Mouse (Mus musculus) kidney, adult 11 months (tissue): ENCODE results near the gene Prss16.
A peak's percentile ranks its signal among the peaks of the same experiment; 100 is the strongest.

Experiments used
- DNase-seq: peaks from one replicate; pipeline ENCODE4 v3.0.0; 2022

Prss16 gene

DNA sequence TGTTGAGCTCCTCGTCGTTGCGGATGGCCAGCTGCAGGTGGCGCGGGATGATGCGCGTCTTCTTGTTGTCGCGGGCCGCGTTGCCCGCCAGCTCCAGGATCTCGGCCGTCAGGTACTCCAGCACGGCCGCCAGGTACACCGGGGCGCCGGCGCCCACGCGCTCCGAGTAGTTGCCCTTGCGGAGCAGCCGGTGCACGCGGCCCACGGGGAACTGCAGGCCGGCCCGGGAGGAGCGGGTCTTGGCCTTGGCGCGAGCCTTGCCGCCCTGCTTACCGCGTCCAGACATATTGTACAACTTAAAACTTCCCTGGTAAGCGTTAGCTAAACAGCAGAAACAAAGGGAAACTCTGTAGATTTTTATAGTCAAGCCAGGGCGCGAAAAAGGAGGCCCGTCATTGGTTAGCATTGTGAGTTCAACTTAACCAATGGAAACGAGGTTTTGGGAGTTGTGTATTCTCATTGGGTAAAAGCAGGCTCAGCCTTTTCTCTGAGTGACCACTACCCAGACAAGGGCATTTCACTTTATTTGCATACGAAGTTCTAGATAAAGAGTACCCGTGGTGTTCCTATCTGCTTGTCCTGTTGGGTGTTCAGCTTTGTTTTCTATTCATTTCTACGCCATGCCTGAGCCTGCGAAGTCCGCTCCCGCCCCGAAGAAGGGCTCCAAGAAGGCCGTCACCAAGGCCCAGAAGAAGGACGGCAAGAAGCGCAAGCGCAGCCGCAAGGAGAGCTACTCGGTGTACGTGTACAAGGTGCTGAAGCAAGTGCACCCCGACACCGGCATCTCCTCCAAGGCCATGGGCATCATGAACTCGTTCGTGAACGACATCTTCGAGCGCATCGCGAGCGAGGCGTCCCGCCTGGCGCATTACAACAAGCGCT lies 26.0 kb upstream of the Prss16 start, which contains the start of the genes Hist1h2ah and Hist1h2bk:
Hist1h2ah (minus strand) TSS at position 302 of the 882 bp plus-strand sequence.
Hist1h2bk (plus strand) TSS at position 604 of the 882 bp plus-strand sequence.
- DNase-seq: peak; percentile 82

DNA sequence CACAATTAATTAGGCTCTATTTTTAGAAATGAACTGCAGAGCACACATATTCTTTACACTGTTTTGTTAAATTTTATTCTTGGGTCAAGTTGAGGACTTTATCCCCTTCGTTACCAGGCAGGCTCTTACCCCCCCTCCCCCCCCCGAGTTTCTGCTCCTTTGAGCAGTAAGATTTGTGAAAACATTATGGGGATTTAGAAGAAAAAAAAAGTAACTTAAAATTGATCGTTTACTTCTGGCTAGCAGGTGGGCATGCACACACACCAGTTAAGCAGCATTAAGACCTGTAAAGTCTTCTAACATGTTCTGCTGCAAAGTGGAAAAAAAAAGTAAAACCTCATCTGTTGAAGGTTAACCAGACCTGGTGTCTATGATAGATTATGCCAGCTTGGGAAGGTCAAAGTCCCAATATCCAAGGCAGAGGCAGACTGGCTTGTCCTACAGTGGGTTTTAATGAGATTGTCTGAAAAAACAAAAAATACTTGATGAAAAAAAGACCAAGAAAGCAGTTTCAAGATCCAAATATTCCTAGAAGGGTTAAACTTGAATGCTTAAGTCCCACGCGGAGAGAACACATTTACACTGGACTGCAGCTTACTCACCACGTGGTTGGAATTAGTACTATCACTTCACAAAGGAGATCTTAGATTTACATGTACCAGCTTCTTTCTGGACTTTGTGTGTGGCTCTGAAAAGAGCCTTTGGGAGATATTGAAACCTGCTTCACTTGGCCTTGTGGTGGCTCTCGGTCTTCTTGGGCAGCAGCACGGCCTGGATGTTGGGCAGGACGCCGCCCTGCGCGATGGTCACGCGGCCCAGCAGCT lies 25.1 kb upstream of the Prss16 start:
- DNase-seq: peak; percentile 61

DNA sequence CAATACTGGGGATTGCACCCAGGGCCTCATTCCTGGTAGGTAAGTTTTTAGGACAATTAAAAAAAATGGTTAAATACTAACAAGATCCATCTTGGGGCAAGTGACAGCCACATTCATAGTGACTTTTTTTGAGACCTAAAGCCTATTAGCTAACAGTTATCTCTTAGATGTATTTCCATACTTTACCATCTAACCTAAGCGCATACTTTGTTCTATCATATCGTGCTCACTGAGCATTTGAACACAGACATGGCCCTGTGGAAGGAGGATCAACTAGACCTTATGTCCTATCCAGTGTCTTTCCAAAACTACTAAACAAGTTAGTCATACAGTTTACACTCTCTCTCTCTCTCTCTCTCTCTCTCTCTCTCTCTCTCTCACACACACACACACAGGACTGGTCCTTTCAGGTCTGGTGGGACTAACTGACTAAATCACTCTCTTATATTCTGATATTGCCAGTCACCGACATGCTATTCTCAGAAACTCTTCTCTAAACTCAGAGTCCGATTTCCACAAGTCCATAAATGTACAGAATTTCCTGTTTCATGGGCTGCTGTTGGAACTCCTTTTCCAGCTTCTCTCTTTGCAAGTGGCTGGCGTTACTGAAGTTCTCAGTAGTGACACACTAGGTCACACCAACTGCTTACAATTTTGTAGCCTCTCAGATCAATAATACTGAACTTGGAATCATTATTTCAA lies 24.4 kb upstream of the Prss16 start:
- no peak for DNase-seq

DNA sequence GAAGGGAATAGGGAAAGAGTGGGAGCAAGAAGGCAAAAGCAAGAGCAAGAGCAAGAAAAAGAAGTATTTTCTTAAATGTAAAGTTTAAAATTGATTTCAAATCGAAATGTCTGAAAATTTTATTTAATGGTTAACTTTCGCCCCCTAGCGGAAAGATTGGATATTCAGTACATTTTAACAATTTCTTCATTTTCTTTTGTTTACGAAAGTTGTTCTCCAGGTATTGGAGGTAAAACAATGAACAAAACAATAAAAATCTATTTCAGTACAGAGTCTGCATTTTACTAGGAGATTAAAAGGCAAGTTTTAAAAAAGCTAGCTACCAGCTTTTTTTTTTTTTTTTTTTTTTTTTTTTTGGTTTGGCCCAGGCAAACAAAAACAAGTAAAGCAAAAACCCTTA lies 21.0 kb upstream of the Prss16 start:
- DNase-seq: no peak

DNA sequence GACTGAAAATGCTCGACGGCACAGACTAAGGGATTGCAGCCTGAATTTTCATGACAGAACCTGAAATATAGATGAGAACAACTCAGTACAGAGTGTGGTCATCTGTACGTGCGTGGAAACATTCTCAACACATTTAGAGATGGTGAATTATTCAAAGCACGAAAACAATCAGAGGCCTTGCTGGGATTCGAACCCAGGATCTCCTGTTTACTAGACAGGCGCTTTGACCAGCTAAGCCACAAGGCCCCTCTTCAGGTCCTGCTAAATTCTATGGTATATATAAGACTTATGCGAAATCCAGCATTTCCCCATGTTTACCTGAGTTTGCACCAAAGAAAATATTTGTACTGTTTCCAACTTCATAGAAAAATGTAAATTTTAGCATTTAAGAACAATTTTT lies 20.4 kb upstream of the Prss16 start:
- DNase-seq: no peak

DNA sequence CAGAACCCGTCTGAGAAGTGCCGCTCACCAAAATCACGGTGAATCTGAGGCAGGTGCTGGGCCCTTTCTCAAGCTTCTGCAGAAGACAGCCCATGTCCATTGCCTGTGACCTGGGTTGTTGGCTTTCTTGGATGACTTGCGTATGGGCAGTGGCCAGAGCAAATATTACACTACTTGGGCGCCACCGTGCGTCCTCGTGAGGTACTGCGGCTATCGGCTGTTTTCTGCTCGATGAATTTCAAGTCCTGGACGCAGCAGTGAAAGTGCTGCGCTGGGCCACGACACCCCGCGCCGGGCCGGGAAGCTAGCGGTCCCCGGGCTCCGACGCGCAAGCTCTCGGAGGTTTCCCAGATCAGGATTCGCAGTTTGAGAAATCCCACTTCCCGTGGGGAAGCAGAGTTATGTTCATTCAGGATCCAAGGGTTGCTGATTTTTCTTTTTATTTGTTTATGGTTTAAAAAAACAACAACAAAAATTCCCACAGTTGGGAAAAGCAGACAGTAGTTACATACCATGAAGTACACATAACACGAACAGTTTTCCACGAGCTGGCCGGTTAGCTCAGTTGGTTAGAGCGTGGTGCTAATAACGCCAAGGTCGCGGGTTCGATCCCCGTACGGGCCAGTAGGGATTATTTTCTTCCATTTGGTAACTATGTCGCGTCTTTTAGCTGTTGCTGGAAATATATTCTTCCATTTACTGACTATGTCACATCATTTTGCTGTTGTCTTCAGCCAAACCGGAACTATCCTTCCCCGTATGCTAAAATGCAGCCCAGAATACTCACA lies 19.3 kb upstream of the Prss16 start:
- DNase-seq: peak; percentile 93

DNA sequence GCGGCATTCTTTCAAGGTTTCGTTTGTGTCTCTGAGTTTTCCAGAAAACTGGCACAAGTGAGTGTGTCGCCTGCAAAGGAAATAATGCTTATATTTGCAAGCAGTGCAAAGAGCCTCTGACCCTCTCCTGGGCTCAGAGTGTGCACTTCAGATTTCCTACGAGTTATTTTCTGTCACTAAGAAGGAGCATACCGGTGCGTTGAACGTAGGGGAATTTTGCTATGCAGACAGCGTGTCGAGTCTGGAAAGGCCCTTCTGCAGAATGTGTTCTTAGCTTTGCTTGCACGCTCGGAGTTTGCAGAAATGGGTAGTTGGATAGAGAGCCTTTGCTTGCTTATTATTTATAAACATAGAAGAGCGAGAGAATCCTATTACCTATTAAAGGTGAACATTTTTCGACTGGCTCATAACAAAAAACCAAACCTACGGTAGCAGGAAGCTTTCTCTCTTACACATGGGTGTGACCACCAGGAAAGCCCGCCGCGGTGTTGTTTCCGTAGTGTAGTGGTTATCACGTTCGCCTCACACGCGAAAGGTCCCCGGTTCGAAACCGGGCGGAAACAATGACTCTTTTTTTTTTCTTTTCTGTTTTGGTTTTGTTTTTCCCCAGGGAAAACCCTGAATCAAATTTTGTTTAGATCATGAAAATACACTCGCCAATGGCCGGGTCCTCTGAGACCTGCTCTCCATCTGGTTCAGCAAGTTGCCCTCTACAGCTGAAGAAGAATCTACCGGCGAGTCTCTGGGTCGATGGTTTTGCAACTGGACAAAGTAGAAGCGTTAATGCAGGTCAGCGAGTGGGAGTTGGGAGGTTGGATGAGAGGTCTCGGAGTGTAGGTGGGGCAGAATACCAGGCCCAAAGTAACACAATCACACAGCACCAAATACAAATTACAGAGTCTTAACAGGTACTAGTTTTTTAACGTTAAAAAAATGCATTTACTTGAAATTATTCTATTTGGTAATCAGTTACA lies 16.8 kb upstream of the Prss16 start:
- DNase-seq: peak; percentile 49

DNA sequence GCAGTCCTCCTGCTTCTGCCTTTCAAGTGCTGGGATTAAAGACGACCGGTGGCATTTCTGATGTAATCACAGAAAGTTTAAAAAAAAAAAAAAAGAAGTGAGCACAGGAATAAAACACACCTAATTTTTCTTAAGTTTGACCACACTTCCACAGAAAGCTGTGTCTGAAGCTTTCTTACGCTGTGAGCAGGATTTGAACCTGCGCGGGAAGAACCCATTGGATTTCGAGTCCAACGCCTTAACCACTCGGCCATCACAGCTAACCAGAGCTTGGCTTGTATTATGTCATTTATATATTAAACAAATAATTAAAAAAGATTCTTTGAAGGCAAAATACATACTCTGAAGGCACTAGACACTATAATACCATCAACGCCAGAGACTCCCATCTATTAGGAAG lies 12.7 kb upstream of the Prss16 start:
- DNase-seq: peak; percentile 59

DNA sequence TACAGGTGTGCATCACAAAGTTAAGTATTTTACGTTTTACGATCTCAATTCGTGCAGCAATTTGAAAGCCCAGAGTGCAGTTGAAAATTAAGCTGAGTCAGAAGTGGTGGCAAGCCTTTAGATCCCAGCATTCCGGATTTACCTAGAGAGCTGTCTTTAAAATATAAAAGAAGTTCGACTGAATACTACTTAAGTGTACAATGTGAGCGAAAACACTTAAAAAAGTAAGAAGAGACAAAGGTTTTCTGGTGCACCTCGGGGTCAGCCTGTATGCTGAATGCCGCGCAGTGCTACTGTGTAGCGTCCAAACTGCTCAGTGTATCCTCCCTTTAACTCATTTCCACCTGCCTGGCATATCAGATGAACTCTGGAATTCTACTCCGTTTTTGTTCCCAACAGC lies 12.0 kb upstream of the Prss16 start:
- no peak for DNase-seq

DNA sequence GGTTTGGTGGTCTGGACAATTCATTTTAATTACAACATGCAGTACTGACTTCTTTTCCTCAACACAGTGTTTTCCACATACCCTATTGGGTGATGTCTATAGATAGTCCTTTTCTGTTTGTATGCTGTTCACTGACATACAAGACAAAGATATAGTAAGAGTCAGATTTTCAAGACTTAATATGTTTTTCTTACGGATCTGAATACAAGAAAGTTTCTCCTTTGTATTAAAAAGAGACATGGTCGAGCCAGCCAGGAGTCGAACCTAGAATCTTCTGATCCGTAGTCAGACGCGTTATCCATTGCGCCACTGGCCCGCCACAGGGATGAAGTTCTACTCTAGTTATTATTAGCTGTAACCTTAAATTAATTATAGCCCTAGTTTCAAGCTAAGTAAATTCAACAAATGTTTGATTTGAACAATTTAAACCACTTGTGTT lies 11.4 kb upstream of the Prss16 start:
- DNase-seq: peak; percentile 27

DNA sequence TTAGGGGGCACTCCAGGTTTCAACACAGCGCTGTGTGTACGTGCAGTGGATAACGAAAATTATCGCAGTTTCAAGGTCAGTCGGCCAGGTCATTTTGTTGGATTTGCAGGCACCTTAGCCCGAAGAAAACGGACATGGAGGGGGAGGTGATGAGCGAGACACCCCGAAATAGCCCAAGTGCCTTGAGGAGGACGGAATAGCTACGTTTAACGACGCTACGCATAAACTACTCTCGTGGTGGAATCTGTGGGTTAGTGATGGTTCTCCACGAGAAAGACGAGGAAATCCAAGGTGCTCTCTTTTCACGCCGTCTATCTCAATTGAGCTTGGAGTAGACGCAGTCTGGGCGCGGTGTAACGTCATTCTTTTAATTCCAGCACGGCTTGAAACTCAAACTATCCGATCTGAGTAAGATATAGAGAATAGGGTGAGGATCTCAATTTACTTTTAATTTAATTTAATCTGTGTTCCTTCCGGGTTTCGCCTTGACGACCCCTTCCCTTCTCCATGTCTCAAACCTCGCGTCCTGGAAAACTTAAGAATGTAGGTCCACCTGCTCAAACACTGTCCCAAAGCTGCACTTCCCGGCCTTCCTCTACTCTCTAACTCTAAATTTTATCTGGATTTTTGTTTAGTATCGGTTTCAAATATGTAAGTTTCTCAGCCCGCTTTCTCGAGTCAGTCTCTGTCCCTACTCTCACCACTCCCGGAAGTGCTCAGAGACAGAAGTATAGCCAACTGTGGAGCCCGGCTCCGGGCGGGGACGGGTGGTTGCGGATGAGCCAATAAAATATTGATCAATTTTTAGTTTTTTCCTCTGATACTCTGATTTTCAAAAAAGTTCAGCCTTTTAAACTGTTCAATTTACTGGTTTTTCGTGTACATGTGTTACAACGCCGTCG lies 10.6 kb upstream of the Prss16 start:
- no peak for DNase-seq

DNA sequence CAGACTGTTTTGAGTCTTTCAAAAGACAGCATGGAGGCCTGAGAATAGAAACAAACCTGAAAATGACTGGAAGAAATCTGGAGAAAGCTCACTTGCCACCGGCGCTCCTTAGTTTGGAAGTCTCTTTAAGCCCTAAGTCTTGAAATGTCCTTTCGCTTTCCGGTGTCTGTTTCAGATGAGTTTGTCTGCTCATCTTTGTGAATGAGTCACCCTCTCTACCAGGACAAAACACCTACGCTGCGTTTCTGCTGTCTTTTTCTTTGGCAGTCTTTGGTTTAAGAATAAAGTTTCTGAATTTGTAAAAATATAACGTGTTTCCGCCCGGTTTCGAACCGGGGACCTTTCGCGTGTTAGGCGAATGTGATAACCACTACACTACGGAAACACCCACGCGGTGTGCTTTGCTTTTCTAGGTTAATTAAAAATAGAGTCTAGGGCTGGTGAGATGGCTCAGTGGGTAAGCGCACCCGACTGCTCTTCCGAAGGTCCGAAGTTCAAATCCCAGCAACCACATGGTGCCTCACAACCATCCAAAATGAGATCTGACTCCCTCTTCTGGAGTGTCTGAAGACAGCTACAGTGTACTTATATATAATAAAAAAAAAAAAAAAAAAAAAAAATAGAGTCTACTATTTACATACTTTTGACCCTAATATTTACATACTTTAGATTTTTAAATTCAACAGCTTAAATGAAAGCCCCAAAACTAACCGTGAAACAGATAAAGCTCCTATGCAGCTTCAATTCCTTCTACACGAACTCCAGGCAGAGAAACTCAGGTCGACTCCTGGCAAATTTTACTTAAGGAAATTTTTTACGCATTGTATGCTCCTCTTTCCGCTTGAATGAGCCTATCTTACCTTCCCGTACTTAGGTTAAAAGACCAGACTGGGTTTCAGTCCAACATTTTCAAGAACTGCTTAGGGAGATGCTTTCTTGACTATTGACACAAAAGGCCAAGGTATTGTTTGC lies 6.2 kb upstream of the Prss16 start:
- DNase-seq: peak; percentile 55

DNA sequence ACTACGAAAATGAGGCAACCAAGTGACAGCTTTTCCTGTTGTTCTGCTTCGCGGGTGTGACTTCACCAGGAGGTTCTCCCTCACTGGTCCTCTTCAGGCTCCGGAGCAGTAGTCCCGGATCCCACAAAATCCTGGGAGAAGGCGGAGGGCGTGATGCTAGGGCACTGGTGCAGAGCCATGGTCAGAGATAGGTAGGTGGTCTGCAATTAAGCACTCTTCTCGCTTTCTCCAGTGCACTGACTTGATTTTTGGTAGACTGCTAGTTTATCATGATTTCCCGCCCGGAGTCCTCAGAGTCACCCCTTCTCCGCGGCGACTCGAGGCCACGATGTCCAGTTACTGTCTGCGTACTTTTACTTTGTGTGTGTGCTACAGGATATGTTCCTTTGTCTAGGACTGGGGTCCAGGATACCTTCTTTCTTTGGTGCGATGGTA lies 4.9 kb upstream of the Prss16 start:
- DNase-seq: no peak

DNA sequence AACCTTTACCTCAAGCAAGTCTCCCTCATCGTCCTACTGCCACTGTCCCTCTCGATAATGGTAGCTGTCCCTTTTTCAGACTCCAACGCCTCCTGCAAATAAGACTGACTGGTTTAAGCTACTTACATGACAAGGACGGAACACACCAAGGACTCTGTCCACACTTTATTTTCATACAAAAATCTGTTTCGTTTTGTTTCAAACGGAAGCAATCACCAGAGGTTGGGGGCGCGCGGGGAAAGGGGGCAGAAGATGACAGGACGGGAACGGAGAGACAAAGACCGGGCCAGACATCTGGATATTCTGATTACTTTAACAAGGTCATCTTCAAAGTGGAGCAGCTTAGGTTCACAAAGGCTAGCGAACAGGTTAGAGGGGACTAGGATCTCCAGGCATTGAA lies 4.2 kb upstream of the Prss16 start:
- no peak for DNase-seq

DNA sequence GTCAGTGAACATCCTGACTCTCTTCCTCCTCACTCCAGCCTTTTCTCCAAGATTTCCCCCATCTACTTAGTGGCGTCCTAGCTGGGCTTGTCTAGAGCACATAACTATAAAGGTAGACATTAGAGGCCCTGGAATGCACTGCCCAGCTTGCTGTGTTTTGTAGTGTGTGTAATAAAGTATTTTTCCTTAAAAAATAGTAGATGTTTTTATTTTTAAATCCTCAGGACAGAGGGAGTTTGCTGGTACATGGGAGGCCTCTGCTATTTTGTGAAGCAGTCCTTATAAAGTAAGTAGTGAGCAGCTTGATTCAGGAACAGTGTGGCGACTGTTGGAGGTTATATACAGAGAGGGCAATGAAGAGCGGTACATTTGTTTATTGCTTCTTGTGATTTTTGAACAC lies 835 bp downstream of the Prss16 start:
- no peak for DNase-seq

DNA sequence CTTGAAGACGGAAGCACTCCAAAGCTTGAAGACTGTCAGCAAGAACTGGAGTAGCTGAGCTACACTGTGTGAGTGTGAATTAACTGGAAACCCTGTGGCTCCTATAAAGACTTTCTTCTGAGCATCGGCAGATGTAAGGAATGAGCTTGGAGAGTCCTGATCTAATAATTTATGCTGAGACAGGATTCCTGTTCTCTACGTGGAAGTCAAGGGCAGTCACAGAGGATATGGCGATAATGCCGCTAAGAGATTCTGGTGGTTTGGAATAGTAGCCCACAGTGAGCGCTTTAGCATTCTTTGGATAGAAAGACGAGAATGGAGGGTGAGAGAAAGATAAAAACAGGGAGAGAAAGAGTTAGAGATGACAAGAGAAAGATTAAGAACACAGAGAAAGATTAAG lies 1.7 kb downstream of the Prss16 start:
- no peak for DNase-seq

DNA sequence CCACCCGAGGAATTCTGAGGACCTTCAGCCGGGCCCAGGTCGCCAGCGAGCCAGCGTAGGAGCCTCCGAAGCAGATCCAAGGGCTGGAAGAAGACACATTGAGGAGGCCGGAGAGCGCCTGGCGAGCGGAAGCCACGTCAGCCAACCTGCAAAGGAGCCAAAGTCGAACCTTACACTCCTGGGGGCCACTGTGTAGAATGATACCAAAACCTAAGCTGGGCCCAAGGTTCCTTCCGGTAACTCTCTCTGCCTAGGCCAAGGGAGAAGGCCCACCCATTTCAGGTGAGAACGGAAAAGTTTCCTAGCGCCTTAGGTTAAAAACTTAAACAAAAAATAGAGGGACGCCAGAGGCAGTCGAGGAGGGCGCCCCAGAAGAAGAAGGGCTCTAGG lies 2.4 kb downstream of the Prss16 start:
- no peak for DNase-seq

DNA sequence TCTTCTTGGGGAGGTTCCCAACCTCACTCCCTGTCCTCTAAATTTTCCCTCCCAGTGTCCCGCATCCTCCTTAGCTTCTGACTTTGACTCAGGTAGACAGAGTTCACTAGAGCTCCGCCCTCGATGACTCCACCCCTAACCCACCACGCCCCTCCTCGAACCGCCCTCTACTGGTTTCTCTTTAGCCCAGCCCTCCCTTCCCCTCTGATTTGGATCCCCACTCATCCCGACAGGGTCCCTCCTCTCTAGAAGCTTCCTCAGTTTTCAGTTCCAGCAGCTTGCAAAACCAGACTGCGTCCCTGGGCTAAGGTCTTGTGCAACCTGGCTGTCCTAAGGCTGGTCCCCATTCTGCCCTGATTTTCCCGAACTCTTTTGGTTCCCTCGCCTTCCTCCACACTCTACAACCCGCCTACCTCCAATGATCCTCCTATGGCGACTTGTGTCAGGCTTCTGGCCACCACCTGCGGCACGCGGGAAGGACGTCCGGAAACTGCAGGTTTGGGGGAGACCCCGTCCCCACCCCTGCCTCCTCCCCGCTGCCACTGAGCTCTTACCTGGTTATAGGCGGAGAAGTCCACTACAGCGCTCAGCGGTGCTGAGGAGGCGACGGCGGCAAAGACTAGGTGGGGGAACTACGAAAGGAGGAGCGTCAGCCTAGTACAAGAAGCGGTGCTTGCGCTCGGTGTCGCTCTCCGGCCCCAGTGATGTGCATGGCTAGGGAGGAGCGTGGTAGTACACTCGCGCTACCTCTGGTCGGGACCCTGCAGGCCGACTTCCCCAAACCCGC lies 3.0 kb downstream of the Prss16 start:
- peak; percentile 25 for DNase-seq
